Mouse (Mus musculus): ENCODE measurements around the gene Plbd1. TPM values are rescaled to one million over a fixed set of nuclear protein-coding genes. Genes with fewer than 3 reads are reported as not detected.

Plbd1 gene
- polyA plus RNA-seq, 1 experiment from 2014 or later: 108 TPM

DNA sequence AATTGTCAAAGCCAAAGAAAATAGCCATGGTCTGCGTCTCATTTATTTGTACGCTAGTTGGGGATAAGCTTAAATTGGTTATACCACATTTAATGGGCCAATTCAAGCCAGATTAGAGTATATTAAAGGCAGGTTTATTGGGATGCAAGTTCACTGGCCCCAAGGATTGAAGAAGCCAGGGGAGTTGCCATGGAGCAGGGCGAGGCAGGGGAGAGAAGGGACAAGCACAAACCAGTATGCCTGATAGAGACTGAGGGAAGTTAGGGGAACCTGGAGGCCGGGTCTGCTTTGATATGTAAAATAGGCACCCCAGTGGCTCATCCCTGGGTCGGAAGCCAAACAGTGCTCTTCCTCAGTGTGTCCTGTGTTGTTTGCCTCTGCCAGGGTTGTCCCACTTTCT is 7.5 kb upstream of the Plbd1 start:
- H3K4me3 ChIP-seq (ENCODE audit: low read depth, low read length): no peak overlapping the region
- H3K27ac ChIP-seq (ENCODE audit: low read depth, low read length): no peak overlapping the region
- 0 out of 2 replicates have a peak, but pooled peaks have one; percentile 27 for ATAC-seq
- H3K27me3 ChIP-seq (replicated peaks; ENCODE audit: control insufficient read depth, insufficient read depth, low read length): no peaks in the 10 kb centered on the region
- H3K4me2 ChIP-seq (replicated peaks; ENCODE audit: low read depth): no peak overlapping the region
- WGBS: 66% methylated on average over 5 of the region's 5 CpGs
- no peak overlapping the region for H3K9ac ChIP-seq (ENCODE audit: low read depth, low read length)
- no peaks in the 10 kb centered on the region for H3K4me1 ChIP-seq (replicated peaks; ENCODE audit: control insufficient read depth, insufficient read depth, low read length)
- H3K9me3 ChIP-seq (ENCODE audit: control insufficient read depth): no peaks in the 10 kb centered on the region
- no peak for TF ChIP-seq CTCF (IDR thresholded peaks at IDR 0.05; ENCODE audit: low read depth)
- H3K36me3 ChIP-seq (ENCODE audit: control insufficient read depth, insufficient read depth): no peaks in the 10 kb centered on the region

DNA sequence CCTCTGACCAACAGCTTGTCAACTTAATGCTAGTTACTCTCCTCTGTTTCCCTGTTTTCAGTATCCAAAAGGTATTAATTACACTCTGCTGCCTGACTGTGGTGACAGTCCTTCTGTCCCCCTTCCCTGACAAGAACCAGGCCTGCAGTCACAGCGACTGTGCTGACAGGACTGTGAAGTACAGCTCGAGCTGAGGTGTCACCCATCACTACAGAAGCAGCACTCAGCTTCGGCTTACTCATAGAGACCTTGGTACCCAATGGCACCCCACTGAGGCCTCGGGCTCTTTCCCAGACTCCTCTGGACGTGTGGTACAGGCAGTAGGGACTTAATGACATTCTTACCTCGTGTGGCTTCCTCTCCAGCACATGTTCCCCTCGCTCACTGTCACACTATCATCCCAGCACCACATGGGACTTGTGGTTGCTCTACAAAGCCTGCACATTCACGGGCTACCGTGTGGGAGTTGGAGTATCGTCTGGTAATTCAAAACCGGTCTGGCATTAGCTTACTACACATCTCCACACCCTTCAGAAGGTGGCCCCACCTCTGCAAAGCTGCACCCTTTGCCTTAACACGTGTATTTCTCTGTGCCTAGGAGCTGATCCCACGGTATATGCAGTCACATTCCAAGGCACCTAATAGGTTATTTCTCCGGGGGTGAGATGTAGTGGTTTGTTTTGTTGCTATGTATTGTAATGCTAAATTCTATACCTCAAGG is 6.7 kb upstream of the Plbd1 start:
- Histone ChIP-seq H3K27ac (ENCODE audit: low read depth, low read length) (no peak overlapping the region), H3K4me2 (replicated peaks; ENCODE audit: low read depth) (no peak overlapping the region), H3K4me3 (ENCODE audit: low read depth, low read length) (no peak overlapping the region), H3K27me3 (replicated peaks; ENCODE audit: control insufficient read depth, insufficient read depth, low read length) (no peaks in the 10 kb centered on the region), H3K9ac (ENCODE audit: low read depth, low read length) (no peak overlapping the region), H3K4me1 (replicated peaks; ENCODE audit: control insufficient read depth, insufficient read depth, low read length) (no peaks in the 10 kb centered on the region), H3K36me3 (ENCODE audit: control insufficient read depth, insufficient read depth) (no peaks in the 10 kb centered on the region), H3K9me3 (ENCODE audit: control insufficient read depth) (no peaks in the 10 kb centered on the region)
- no peak for TF ChIP-seq CTCF (IDR thresholded peaks at IDR 0.05; ENCODE audit: low read depth)
- ATAC-seq: peak; percentile 74
- WGBS: 41% methylated on average over 14 of the region's 14 CpGs

DNA sequence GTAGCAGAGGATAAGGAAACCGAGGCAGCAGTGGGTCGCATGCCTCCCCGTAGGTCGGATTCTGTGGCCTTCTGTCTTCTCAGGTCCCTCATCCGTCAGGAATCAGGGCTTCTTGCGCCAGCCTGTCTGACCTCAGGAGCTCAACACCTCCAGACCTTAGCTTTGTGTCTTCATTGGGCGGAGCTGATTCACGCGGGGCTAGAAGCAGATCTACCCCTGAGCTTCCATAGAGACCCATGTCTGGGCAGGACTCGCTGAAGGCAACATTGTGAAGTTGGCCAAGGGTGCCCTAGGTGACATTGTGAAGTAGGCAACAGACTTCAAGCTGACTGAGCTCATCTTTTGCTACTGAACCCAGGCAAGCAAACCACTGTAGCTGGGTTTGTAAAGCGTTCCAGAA is 335 bp upstream of the Plbd1 start:
- TF ChIP-seq CTCF (IDR thresholded peaks at IDR 0.05; ENCODE audit: low read depth): no peak
- Histone ChIP-seq H3K4me2 (replicated peaks; ENCODE audit: low read depth) (peak overlapping the region; percentile 81), H3K27ac (ENCODE audit: low read depth, low read length) (peak overlapping the region; percentile 84; the same call in 1 of the 2 replicates), H3K36me3 (ENCODE audit: control insufficient read depth, insufficient read depth) (no peaks in the 10 kb centered on the region), H3K4me1 (replicated peaks; ENCODE audit: control insufficient read depth, insufficient read depth, low read length) (peaks cover 4% of the 10 kb centered on the region; the same call in 1 of the 2 replicates), H3K4me3 (ENCODE audit: low read depth, low read length) (peak overlapping the region; percentile 47; the same call in 1 of the 2 replicates), H3K27me3 (replicated peaks; ENCODE audit: control insufficient read depth, insufficient read depth, low read length) (0 out of 2 replicates have a peak, but pooled peaks cover 4% of the 10 kb centered on the region), H3K9ac (ENCODE audit: low read depth, low read length) (peak overlapping the region; percentile 50; the same call in 1 of the 2 replicates), H3K9me3 (ENCODE audit: control insufficient read depth) (no peaks in the 10 kb centered on the region)
- 0 out of 2 replicates have a peak, but pooled peaks have one; percentile 10 for ATAC-seq
- 34% methylated on average over 11 of the region's 11 CpGs for WGBS

DNA sequence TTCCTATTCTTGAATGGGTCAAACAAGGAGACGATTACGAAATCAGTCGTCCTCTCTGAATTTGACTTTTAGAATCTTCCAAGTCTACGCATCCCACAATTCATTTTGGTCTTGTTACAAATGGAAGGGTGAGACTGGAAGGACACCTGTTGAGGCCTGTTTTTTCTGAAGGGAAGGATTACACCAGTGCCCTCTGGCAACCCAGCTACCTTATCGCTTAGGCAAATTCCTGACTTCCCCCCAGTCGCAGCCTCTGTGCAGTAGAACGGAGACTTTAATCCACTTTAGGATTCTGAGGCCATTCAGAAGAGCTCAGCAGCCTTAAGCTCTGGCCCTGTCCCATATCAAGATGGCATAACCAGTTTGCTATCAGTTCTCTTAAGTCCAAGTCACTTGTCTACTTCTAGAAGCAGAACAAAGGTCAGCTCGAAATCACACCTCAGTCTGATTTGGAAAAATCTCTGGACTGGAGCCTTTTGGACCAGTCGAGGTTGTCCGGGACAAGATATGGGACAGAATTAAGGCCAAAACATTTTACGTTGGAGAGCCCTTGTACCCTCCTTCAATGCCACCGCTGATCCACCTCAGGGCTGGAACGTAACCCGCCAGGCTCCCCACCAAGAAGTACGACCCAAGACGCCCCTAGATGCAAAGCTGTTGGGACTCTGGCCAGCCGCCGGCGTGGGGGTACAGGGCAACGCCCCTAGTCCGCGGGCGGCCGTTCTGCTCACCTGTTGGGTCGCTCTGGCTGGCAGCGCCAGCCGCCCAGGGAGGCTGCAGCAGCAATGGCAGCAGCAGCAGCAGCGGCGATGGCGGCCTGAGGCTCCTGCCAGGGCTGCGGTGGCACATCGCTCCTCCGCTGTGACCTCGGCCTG is 660 bp downstream of the Plbd1 start:
- H3K36me3 ChIP-seq (ENCODE audit: control insufficient read depth, insufficient read depth): no peaks in the 10 kb centered on the region
- H3K9ac ChIP-seq (ENCODE audit: low read depth, low read length): peak overlapping the region; percentile 50; the same call in 1 of the 2 replicates
- H3K9me3 ChIP-seq (ENCODE audit: control insufficient read depth): no peaks in the 10 kb centered on the region
- 21% methylated on average over 34 of the region's 34 CpGs for WGBS
- H3K4me1 ChIP-seq (replicated peaks; ENCODE audit: control insufficient read depth, insufficient read depth, low read length): peaks cover 4% of the 10 kb centered on the region; the same call in 1 of the 2 replicates
- H3K4me3 ChIP-seq (ENCODE audit: low read depth, low read length): peak overlapping the region; percentile 47
- H3K27ac ChIP-seq (ENCODE audit: low read depth, low read length): peak overlapping the region; percentile 84
- H3K4me2 ChIP-seq (replicated peaks; ENCODE audit: low read depth): peak overlapping the region; percentile 81
- 0 out of 2 replicates have a peak, but pooled peaks cover 4% of the 10 kb centered on the region for H3K27me3 ChIP-seq (replicated peaks; ENCODE audit: control insufficient read depth, insufficient read depth, low read length)
- ATAC-seq: peak; percentile 41
- TF ChIP-seq CTCF (IDR thresholded peaks at IDR 0.05; ENCODE audit: low read depth): no peak

DNA sequence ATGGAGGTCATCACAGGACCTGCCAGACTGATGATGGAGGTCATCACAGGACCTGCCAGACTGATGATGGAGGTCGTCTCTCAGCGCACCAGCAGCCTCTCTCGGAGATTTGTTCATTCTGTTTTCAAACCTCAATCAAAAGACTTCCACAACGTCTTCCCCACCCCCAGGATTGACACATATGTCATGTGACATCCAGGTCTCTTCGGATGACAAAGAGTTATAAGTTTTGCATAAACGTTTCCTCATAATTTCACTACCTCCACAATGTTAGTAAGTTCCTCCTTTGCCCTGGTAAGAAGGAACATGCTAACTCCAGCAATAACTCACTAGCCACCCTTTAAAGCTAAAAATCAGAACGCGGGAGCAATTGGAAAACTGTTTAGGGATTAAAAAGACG is 2.5 kb downstream of the Plbd1 start:
- Histone ChIP-seq H3K4me3 (ENCODE audit: low read depth, low read length) (no peak overlapping the region), H3K4me1 (replicated peaks; ENCODE audit: control insufficient read depth, insufficient read depth, low read length) (peaks cover 4% of the 10 kb centered on the region; the same call in 1 of the 2 replicates), H3K27me3 (replicated peaks; ENCODE audit: control insufficient read depth, insufficient read depth, low read length) (0 out of 2 replicates have a peak, but pooled peaks cover 4% of the 10 kb centered on the region), H3K9me3 (ENCODE audit: control insufficient read depth) (no peaks in the 10 kb centered on the region), H3K4me2 (replicated peaks; ENCODE audit: low read depth) (no peak overlapping the region), H3K9ac (ENCODE audit: low read depth, low read length) (no peak overlapping the region), H3K36me3 (ENCODE audit: control insufficient read depth, insufficient read depth) (no peaks in the 10 kb centered on the region), H3K27ac (ENCODE audit: low read depth, low read length) (no peak overlapping the region)
- 88% methylated on average over 9 of the region's 9 CpGs for WGBS
- ATAC-seq: no peak
- no peak for TF ChIP-seq CTCF (IDR thresholded peaks at IDR 0.05; ENCODE audit: low read depth)

DNA sequence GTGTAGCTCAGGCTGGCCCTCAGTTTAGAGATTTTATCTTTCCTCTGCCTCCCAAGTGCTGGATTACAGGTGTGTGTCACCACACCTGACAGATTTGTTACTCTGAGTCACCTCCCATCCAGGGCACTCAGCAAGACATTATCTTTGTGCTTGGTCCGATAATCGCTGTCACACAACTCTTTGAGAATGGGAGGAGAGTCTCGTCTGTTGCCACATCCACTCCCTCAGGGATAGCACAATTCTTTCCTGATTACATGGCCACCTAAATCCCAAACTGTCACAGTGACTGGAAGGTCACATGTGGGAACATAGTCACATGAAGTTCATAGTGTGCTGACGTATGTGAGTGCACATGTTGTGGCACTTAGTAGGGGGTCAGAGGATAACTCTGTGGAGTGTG is 3.4 kb downstream of the Plbd1 start:
- Histone ChIP-seq H3K9me3 (ENCODE audit: control insufficient read depth) (no peaks in the 10 kb centered on the region), H3K4me2 (replicated peaks; ENCODE audit: low read depth) (no peak overlapping the region), H3K27me3 (replicated peaks; ENCODE audit: control insufficient read depth, insufficient read depth, low read length) (0 out of 2 replicates have a peak, but pooled peaks cover 4% of the 10 kb centered on the region), H3K27ac (ENCODE audit: low read depth, low read length) (no peak overlapping the region), H3K9ac (ENCODE audit: low read depth, low read length) (no peak overlapping the region), H3K4me1 (replicated peaks; ENCODE audit: control insufficient read depth, insufficient read depth, low read length) (peaks cover 4% of the 10 kb centered on the region; the same call in 1 of the 2 replicates), H3K4me3 (ENCODE audit: low read depth, low read length) (no peak overlapping the region), H3K36me3 (ENCODE audit: control insufficient read depth, insufficient read depth) (no peaks in the 10 kb centered on the region)
- TF ChIP-seq CTCF (IDR thresholded peaks at IDR 0.05; ENCODE audit: low read depth): no peak
- WGBS: 48% methylated on average over 4 of the region's 4 CpGs
- ATAC-seq: peak; percentile 42; the same call in 1 of the 2 replicates

All from intestine, postnatal 0 days (tissue).